Mouse (Mus musculus) spleen, adult 18-20 months (tissue): ENCODE measurements around the gene Dusp6.
"Not testable (repeated sequence)": the region's sequence is repeated elsewhere in the genome, so short reads cannot be mapped to it uniquely, and the experiment has no call there.

Source experiments
- DNase-seq, 2 experiments: peaks; one replicate each; pipeline ENCODE4 v3.0.0; 2022; ENCODE audit warnings: mixed read lengths in 2 of 2

The Dusp6 gene

GRCm38 (mm10) chr10:99262867-99263379 is at the start of gene Dusp6:
Gene Dusp6, plus strand, starts transcription at chr10:99263231.
- DNase-seq, result peak; percentile 84 to 87

GRCm38 (mm10) chr10:99214421-99215299 is 48.4 kb upstream of the Dusp6 start:
- DNase-seq, result no peak

- not testable (repeated sequence) for DNase-seq
Measured at GRCm38 (mm10) chr10:99216570-99216969, 46.5 kb upstream of the Dusp6 start.

- DNase-seq, result no peak
Measured at GRCm38 (mm10) chr10:99221540-99221939, 41.5 kb upstream of the Dusp6 start.

GRCm38 (mm10) chr10:99222726-99223125 is 40.3 kb upstream of the Dusp6 start:
- no peak for DNase-seq

- DNase-seq, result no peak
Measured at GRCm38 (mm10) chr10:99224218-99224617, 38.8 kb upstream of the Dusp6 start.

- DNase-seq, result no peak
Measured at GRCm38 (mm10) chr10:99226782-99227181, 36.2 kb upstream of the Dusp6 start.

- no peak for DNase-seq
Measured at GRCm38 (mm10) chr10:99227968-99228864, 34.8 kb upstream of the Dusp6 start.

GRCm38 (mm10) chr10:99229031-99229684 is 33.9 kb upstream of the Dusp6 start:
- peak in 1 of 2 experiments; percentile 10 for DNase-seq

GRCm38 (mm10) chr10:99232518-99233227 is 30.4 kb upstream of the Dusp6 start:
- DNase-seq, result no peak

- DNase-seq, result no peak
Measured at GRCm38 (mm10) chr10:99234336-99234735, 28.7 kb upstream of the Dusp6 start.

GRCm38 (mm10) chr10:99235081-99235480 is 27.9 kb upstream of the Dusp6 start:
- DNase-seq, result no peak

GRCm38 (mm10) chr10:99237205-99237832 is 25.7 kb upstream of the Dusp6 start:
- DNase-seq, result no peak

GRCm38 (mm10) chr10:99238537-99238936 is 24.5 kb upstream of the Dusp6 start:
- no peak for DNase-seq

GRCm38 (mm10) chr10:99241284-99241828 is 21.7 kb upstream of the Dusp6 start:
- DNase-seq, result peak in 1 of 2 experiments; percentile 7

- peak in 1 of 2 experiments; percentile 25 for DNase-seq
Measured at GRCm38 (mm10) chr10:99241829-99242711, 21.0 kb upstream of the Dusp6 start.

GRCm38 (mm10) chr10:99242721-99243120 is 20.3 kb upstream of the Dusp6 start:
- DNase-seq, result no peak

GRCm38 (mm10) chr10:99243907-99244489 is 19.0 kb upstream of the Dusp6 start:
- no peak for DNase-seq

- DNase-seq, result no peak
Measured at GRCm38 (mm10) chr10:99244655-99245260, 18.3 kb upstream of the Dusp6 start.
